Mouse (Mus musculus) B cell, adult 2 months (primary cell): Measurements from ENCODE around the gene Gphb5.

Experiments
- DNase-seq, 2 experiments: peaks; one replicate each; pipeline ENCODE4 v3.0.0; 2022

Gphb5 gene

DNA sequence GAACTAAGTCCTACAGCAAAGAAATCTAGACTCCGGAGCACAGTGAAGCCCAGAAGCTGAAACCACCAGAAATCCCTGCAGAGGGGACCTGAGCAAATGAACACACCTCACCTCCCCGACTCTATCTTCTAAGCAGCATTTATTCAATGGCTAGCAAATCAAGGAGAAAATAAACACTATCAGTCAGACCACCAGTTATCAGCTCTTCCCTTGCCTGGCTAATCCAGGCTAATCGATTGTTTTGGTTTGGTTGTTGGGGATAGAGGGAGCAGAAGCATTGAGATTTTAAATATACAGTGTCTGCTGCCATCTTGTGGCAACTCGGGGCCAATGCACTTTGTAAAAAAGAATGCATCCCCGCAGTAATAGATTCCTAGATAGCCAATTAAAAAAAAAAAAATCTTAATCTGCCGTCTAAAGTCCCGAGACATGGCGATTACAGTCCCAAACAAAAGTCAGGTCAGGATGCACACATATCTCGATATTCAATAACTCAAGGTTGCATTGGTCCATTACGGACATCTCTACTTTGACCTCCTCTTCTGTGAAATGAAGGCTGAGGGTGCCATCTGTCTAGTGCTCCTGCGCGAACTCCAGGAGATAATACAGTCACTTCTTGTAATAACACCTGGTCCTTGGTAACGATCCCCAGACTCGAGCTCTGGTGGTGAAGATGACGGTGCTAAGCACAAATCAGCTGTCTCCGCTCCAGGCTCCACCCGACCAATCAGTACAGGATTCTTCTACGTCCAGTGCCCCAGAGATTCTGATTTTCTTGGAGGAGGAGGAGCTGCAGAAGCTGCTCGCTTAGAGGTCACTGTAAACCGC lies 27.1 kb downstream of the Gphb5 start:
- peak; percentile 31 to 37 for DNase-seq

DNA sequence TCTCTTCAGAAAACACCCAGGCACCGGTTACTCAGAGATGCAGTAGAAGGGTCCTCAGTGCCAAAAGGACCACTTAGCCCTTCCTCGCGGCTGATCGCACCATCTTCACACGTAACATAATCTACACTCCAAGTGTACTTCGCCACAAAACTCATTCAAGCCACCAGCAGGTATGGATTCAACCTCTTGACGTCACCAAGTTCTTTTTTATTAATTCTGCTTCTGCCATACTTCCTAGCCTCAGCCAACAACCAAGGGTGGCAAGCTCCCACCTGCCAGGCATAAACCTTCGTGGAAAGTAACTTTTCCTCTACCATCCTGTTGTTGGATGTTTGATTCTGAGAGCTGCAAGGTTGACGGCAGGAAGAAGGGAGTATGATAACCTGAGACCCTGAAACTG lies 28.1 kb downstream of the Gphb5 start:
- DNase-seq, result no peak

DNA sequence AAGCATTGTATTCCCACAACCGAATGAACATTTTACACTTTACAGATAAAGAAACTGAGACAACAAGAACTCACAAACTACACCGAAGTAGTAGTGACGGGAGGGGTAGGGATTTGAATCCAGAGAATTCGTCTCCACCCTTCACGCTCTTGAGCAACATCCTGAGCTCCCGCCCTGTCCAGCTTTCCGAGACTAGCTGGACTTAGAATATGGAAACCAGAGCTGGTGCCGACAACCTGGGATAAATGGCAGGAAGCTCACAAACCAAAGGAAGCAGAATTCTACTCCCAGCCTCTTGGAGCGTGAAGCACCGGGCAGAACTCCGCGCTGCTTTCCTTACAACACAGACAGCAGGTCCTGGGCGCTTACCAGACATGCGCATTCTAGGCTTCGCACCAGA lies 28.7 kb downstream of the Gphb5 start:
- no peak for DNase-seq

DNA sequence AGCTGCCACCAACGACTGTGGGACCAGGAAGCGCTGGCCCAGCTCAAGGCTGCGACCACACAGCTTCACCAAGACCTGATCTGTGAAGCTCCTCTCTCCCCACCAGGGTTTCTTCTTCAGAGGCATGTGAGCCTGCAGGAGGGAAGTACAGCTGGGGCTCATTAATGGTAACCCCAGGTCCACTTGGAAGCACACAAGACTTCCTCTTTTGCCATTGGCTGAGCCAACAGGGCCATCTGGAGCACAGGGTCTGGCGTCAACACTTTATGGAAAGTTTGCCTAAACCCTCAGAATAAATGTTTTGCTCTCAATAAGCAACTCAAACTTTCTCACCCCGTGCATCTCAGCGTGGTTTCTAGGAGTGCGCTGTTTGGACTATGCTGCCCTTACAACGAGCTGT lies 29.4 kb downstream of the Gphb5 start:
- no peak for DNase-seq

DNA sequence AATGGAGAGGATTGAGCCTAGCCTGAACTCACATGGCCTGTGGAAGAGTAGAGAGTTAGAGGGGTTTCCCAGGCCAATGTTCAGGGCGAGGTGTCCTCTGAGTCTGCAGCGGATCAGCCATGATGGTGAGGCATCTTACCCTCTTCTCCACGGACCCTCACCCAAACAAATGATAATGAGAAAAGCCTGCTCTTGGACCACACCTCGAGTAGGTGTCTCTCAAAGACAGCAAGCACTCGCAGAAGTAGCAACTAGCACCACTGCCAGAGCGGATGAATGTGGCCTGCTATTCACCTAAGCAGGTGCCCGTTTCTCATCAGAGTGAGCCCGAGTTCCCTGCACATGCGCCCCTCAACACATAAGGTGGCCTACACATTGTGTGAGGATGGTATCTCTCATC lies 29.9 kb downstream of the Gphb5 start:
- DNase-seq, result no peak

DNA sequence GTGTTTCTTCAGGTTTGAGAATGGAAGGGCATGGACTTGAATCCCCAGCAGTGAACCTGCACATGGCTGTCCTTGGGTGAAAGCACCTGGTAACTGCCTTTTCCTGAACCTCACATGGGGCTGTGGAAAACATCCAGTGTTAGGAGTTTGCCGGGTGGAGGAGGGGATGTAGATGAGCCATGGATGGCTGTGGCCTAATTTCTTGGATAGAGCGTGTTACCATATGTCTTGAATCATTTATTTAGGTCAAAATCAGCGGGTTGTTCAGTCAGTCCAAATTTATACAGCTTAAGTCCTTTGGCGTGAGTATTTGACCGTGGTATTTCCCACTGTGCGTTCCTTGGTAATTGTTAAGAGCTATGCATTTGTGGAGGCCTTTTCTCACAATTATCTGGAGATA lies 40.5 kb downstream of the Gphb5 start:
- DNase-seq, result no peak

DNA sequence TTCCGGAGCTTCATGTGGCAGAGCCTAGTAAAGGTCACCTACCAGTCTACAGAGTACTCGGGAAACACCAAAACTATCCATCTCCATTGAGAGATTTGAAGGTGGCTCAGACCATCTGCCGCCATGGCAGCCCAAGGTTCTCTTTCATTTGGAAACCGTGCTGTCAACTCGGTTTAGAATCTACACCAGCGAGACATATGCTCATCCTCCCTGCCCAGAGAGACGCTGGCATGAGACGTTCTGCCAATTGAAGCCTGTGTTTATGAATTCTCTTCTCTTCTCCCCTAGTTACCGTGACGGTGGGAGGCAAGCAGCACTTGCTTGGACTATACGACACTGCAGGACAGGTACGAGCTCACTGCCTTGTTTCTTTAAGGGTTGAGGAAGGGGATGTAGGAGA lies 41.5 kb downstream of the Gphb5 start:
- no peak for DNase-seq

DNA sequence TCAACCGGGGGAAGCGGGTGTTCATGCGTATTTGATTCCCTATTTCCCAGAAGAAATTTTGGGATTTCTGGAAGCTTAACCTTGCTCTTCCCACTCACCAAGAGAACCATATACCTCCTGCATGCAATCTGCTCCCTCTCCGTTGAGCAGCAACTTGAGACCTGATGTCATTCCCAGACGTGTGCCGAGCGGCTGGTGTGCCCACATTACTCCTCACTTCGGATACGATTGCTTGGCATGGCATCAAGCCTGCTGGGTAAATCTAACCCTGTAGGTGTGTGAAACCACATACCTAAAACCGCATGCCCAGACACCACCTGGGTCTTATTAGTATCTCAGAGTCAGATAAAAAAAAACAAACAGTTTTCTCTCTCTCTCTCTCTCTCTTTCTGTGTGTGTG lies 42.1 kb downstream of the Gphb5 start:
- DNase-seq, result no peak

DNA sequence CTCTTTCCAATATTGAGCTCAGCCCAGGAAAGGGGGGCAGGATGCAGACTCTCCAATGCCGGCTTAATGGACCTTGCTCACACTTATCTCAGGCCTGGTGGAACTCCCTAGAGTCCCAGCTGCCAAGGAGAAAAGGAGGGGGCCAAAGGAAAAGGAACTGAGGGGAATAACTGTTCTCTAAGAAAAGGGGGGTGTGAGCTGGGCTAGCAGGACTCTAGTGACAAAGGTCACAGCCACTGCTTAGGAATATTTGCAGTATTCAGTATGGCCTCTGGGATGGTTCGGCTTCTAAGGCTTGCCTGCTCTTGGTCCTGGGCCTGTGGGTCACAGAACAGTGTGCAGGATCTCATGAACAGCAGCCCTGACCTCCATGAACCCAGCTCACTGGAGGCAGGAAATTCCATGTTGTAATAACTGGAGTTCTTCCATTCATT lies 47.1 kb downstream of the Gphb5 start:
- DNase-seq, result no peak

DNA sequence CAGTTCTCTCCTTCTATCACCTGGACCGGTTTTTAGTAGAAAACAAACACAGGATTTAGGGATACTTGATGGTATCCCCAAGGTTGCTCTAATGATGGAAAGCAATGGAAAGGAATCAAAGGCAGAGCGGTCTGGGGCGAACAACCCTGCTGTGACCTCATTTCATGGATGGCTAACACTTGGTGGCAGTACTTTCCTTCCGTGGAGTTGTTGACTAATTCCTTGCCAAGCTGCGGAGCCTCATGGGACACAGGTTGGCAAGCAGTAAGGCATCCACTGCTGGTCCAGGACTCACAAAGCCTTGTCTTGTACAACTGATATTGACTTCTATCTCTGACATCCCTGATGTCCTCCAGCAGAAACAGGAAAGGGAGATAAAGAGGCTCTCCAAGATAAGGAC lies 48.1 kb downstream of the Gphb5 start:
- DNase-seq, result no peak

DNA sequence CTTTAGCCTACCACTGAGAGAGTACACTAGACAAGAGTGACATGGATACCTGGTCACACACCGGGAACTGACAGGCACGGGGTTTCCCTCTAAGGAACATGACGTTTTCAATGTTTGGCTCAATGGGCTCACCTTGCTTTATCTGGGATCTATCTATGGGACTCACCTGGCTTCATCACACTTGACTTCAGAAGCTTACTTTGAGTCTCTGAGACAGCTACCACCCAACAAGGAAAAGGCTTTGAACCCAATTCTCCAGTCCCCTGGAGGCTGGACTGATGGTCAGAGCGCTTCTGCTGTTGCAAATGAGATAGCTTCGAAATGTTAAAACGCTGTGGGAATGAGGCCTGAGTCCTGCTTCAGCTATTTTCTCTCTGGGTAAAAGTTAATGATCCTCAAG lies 49.2 kb downstream of the Gphb5 start:
- DNase-seq, result no peak

DNA sequence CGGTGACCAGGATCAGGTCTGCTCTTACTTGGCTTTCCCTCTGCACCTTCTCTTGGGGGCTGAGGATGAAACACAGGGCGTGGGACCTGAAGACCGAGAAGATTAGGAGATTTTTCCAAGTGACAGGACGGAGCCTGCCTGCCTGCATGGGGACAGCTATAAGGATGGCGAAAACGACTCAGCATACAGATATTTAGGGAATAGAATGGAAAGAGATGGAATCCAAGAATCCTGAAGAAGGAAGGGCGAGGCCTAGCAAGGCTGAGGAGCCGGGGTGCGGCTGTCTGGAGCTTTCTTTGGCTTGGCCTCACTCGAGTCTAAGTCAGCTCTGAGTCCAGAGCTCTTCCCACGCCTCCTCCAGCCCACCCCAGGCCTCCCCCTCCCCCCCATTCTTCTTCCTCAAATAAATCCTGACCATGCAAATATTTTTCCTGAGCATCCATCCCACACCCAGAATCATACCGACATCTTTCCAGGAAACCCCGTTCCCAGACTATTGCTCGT lies 50.9 kb downstream of the Gphb5 start:
- DNase-seq, result no peak

DNA sequence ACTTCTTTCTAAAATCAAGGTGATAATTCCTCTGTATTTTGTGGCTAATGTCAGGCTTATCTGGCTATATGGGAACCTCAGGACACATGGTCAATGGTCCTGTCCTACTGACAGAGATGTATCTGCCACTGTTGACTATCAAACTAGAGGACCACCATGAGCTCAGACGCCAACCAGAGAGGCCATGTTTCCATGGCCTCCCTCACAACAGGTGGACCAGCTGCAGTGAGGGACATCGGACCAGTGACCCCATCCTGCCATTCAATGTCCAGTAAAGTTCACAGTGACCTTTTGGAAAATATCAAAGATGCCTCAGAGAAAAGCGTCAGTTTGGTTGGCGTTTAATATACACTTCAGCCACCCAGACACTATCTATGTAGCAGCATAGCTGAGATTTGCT lies 52.2 kb downstream of the Gphb5 start:
- no peak for DNase-seq

DNA sequence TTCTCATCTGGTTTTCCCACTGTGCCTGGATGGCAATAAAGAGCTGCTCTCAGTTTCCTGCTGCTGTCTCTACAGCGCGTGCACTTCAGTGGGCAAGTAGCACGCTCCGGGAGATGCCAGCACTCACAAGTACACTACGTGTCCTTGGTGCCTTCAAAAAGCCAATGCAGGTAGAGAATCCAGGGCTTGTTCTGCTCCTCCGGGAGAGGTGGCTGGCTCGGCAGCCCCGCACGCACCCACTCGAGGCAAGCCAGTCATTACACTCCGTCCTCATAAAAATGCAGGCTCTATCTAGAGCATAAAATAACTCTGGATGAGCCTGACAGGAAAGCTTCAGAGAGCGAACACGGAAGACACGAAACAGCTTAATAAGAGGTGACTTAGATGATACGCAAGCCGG lies 54.1 kb downstream of the Gphb5 start:
- DNase-seq, result no peak
